Mouse (Mus musculus) cerebellum, postnatal 4 days (tissue): ENCODE measurements around the gene Dpep2nb.
"Not testable (repeated sequence)": the region's sequence is repeated elsewhere in the genome, so short reads cannot be mapped to it uniquely, and the experiment has no call there.

Source experiments
- DNase-seq, 2 experiments: peaks; one replicate each; pipeline ENCODE4 v3.0.0; 2022; ENCODE audit warnings: low spot score in 2 of 2, mixed read lengths in 1 of 2

The Dpep2nb gene

GRCm38 (mm10) chr8:106005875-106006274, at the start of gene Dpep2nb:
Dpep2nb (minus strand) TSS chr8:106005975.
- no peak for DNase-seq

- DNase-seq = peak in 1 of 2 experiments; percentile 40
Observed at GRCm38 (mm10) chr8:106055038-106055437, 49.3 kb upstream of the Dpep2nb start.

- DNase-seq = no peak
Observed at GRCm38 (mm10) chr8:106054190-106054811, 48.5 kb upstream of the Dpep2nb start.

- no peak for DNase-seq
Observed at GRCm38 (mm10) chr8:106052510-106053089, 46.8 kb upstream of the Dpep2nb start.

- DNase-seq = no peak
Observed at GRCm38 (mm10) chr8:106051068-106051467, 45.3 kb upstream of the Dpep2nb start.

- no peak for DNase-seq
Observed at GRCm38 (mm10) chr8:106049840-106050239, 44.1 kb upstream of the Dpep2nb start.

GRCm38 (mm10) chr8:106047854-106048630, 42.3 kb upstream of the Dpep2nb start:
- DNase-seq = no peak

GRCm38 (mm10) chr8:106046872-106047559, 41.2 kb upstream of the Dpep2nb start:
- no peak for DNase-seq

GRCm38 (mm10) chr8:106044151-106044550, 38.4 kb upstream of the Dpep2nb start:
- DNase-seq = no peak

- no peak for DNase-seq
Observed at GRCm38 (mm10) chr8:106043055-106043454, 37.3 kb upstream of the Dpep2nb start.

GRCm38 (mm10) chr8:106040218-106040617, 34.4 kb upstream of the Dpep2nb start:
- no peak for DNase-seq

GRCm38 (mm10) chr8:106039605-106040004, 33.8 kb upstream of the Dpep2nb start:
- DNase-seq = no peak

- DNase-seq = no peak
Observed at GRCm38 (mm10) chr8:106038721-106039120, 32.9 kb upstream of the Dpep2nb start.

GRCm38 (mm10) chr8:106022483-106022882, 16.7 kb upstream of the Dpep2nb start:
- DNase-seq = peak; percentile 46 to 77

- DNase-seq = no peak
Observed at GRCm38 (mm10) chr8:106018039-106018438, 12.3 kb upstream of the Dpep2nb start.

- no peak for DNase-seq
Observed at GRCm38 (mm10) chr8:106017130-106017529, 11.4 kb upstream of the Dpep2nb start.

- no peak for DNase-seq
Observed at GRCm38 (mm10) chr8:106016284-106016683, 10.5 kb upstream of the Dpep2nb start.

- DNase-seq = not testable (repeated sequence)
Observed at GRCm38 (mm10) chr8:106012203-106012602, 6.4 kb upstream of the Dpep2nb start.

- DNase-seq = no peak
Observed at GRCm38 (mm10) chr8:106011643-106011986, 5.8 kb upstream of the Dpep2nb start, which contains the start of gene Ddx28. Ddx28 (minus strand) TSS chr8:106011882.

- peak; percentile 81 to 92 for DNase-seq
Observed at GRCm38 (mm10) chr8:106010748-106011642, 5.2 kb upstream of the Dpep2nb start.

GRCm38 (mm10) chr8:106007891-106008290, 2.1 kb upstream of the Dpep2nb start:
- DNase-seq = not testable (repeated sequence)
